Mouse (Mus musculus): ENCODE measurements around the gene 4930415O20Rik. TPM values are rescaled to one million over a fixed set of nuclear protein-coding genes. Genes with fewer than 3 reads are reported as not detected.

4930415O20Rik gene
- polyA plus RNA-seq (2015; fragmentation: Nextera tagmentation; extraction: Ambion mirVana), result not detected in 2 replicates

DNA sequence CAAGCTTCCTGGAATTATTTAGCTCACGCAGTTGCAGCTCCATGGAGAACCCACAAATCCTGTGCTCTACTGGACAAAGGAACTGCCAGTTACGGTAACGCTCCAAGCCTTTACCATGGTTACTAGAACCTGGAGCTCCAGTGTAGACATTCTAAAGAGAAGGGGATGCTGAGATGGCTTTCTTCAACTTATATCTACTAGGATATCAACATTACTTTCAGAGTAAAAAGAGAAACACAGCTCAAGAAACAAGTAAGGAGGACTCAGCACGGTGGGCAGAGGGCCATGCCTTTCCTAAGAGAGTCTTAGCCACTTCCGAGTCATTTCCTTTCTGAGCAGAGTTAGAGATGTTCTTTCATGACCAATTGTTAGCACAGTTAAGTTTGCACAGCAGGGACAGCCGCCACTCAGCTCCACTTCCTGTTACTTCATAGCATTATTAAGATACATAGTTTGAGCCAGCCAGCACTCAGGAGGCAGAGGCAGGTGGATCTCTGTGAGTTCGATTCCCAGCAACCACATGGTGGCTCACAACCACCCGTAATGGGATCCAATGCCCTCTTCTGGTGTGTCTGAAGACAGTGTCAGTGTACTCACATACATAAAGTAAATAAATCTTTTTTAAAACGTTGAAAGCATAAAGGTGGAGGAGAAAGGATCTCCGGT is at the start of gene 4930415O20Rik, which contains the start of gene Ccnt1:
Gene 4930415O20Rik, plus strand, starts transcription at position 132 of the 666 bp plus-strand sequence.
Gene Ccnt1, minus strand, starts transcription at position 51 of the 666 bp plus-strand sequence.
- no peaks in the 10 kb centered on the region for H3K36me3 ChIP-seq (ENCODE audit: control insufficient read depth, insufficient read depth, low read length)
- ATAC-seq, result no peak
- no peak within 1 kb of the TSS for H3K4me3 ChIP-seq (ENCODE audit: low read depth, low read length)
- H3K4me2 ChIP-seq (ENCODE audit: low read length), result no peak within 1 kb of the TSS
- H3K27ac ChIP-seq (ENCODE audit: low read length), result no peak within 1 kb of the TSS
- 85% methylated on average over 10 of the region's 10 CpGs for WGBS
- no peaks in the 10 kb centered on the region for H3K9me3 ChIP-seq (replicated peaks; ENCODE audit: control insufficient read depth, low read length, poor library complexity, severe bottlenecking)
- H3K4me1 ChIP-seq (ENCODE audit: control insufficient read depth, insufficient read depth, low read length), result peaks cover 12% of the 10 kb centered on the region
- no peaks in the 10 kb centered on the region for H3K27me3 ChIP-seq (ENCODE audit: control insufficient read depth, insufficient read depth, low read depth, low read length)
- H3K9ac ChIP-seq (ENCODE audit: low read depth, low read length), result no peak within 1 kb of the TSS

DNA sequence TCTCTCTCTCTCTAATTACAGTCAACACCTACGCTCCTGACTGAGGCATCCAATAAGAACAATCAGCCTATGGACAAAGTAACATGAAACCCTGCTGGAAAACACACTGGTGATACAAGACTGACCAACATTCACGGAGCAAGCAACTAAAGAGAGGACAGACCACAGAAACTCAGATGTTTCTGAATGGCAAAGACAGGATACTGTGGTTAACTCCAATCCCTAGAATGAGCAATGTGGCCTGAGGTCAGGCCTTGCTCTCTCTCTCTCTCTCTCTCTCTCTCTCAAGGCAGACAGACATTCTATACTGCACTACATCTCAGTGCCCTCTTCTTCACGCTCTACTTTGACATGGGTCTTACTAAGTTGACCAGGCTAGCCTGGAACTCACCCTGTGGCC is 49.6 kb upstream of the 4930415O20Rik start:
- Histone ChIP-seq H3K36me3 (ENCODE audit: control insufficient read depth, insufficient read depth, low read length) (peaks cover 45% of the 10 kb centered on the region), H3K27me3 (ENCODE audit: control insufficient read depth, insufficient read depth, low read depth, low read length) (no peaks in the 10 kb centered on the region), H3K27ac (ENCODE audit: low read length) (no peak overlapping the region), H3K9ac (ENCODE audit: low read depth, low read length) (no peak overlapping the region), H3K4me3 (ENCODE audit: low read depth, low read length) (no peak overlapping the region), H3K4me2 (ENCODE audit: low read length) (no peak overlapping the region), H3K4me1 (ENCODE audit: control insufficient read depth, insufficient read depth, low read length) (no peaks in the 10 kb centered on the region), H3K9me3 (replicated peaks; ENCODE audit: control insufficient read depth, low read length, poor library complexity, severe bottlenecking) (no peaks in the 10 kb centered on the region)
- ATAC-seq, result no peak
- WGBS, result 94% methylated on average over 3 of the region's 3 CpGs

DNA sequence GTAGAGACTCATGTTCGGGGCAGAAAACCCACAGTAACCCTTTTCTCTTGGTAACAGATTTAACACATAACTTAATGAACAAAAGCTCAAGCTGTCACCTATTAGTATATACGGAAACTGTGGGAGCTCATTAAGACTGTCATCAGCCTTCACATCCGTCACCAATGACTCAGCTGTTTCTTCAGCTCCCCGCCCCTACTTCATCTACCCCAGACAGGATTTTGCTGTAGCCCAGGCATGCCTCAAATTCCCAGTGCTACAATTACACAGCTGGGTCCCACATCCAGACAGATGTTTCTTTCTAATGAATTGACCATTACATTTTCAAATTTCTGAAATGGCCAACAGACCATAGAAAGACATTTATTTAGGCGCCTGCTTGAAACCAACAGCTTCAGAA is 44.7 kb upstream of the 4930415O20Rik start:
- no peak for ATAC-seq
- Histone ChIP-seq H3K36me3 (ENCODE audit: control insufficient read depth, insufficient read depth, low read length) (peaks cover 46% of the 10 kb centered on the region), H3K4me1 (ENCODE audit: control insufficient read depth, insufficient read depth, low read length) (peaks cover 2% of the 10 kb centered on the region; the same call in 1 of the 2 replicates), H3K9me3 (replicated peaks; ENCODE audit: control insufficient read depth, low read length, poor library complexity, severe bottlenecking) (no peaks in the 10 kb centered on the region), H3K27me3 (ENCODE audit: control insufficient read depth, insufficient read depth, low read depth, low read length) (no peaks in the 10 kb centered on the region), H3K27ac (ENCODE audit: low read length) (no peak overlapping the region), H3K4me2 (ENCODE audit: low read length) (no peak overlapping the region), H3K9ac (ENCODE audit: low read depth, low read length) (no peak overlapping the region), H3K4me3 (ENCODE audit: low read depth, low read length) (no peak overlapping the region)
- WGBS, result 79% methylated on average over 5 of the region's 5 CpGs

DNA sequence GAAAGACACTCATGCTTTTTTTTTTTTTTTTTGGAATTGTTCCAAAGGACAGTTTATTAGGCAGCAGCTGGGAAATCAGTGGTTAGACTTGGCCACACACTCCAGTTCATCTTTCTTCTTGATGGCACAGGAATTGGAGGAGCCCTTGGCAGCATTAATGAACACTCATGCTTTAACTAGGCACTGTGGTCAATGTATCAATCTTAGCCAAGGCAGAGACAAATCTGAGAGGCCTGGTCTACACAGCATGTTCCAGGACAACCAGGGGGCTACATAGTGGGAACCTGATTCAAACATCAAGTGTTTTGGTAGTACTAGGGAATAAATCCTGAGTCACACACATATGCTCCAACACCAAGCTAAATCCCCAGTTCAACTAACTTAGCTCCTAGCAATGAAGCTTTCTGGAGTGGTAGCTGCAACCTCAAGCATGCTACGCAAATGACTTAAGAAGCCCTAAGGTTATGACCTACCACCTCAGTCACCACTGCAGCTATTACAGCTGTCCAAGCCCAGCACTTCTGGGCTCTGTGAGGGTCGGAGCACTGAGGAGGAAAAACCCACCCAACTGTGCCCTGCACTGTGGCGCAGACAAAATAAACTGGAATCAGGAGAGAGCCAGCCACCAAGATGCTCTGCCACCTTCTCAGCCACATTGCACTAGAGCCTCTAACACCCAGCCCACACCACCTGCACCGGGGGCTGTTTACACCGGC is 43.6 kb upstream of the 4930415O20Rik start:
- Histone ChIP-seq H3K4me3 (ENCODE audit: low read depth, low read length) (no peak overlapping the region), H3K36me3 (ENCODE audit: control insufficient read depth, insufficient read depth, low read length) (peaks cover 43% of the 10 kb centered on the region), H3K9me3 (replicated peaks; ENCODE audit: control insufficient read depth, low read length, poor library complexity, severe bottlenecking) (no peaks in the 10 kb centered on the region), H3K27ac (ENCODE audit: low read length) (no peak overlapping the region), H3K4me1 (ENCODE audit: control insufficient read depth, insufficient read depth, low read length) (peaks cover 8% of the 10 kb centered on the region), H3K4me2 (ENCODE audit: low read length) (no peak overlapping the region), H3K9ac (ENCODE audit: low read depth, low read length) (no peak overlapping the region), H3K27me3 (ENCODE audit: control insufficient read depth, insufficient read depth, low read depth, low read length) (no peaks in the 10 kb centered on the region)
- no peak for ATAC-seq
- 96% methylated on average over 5 of the region's 5 CpGs for WGBS

DNA sequence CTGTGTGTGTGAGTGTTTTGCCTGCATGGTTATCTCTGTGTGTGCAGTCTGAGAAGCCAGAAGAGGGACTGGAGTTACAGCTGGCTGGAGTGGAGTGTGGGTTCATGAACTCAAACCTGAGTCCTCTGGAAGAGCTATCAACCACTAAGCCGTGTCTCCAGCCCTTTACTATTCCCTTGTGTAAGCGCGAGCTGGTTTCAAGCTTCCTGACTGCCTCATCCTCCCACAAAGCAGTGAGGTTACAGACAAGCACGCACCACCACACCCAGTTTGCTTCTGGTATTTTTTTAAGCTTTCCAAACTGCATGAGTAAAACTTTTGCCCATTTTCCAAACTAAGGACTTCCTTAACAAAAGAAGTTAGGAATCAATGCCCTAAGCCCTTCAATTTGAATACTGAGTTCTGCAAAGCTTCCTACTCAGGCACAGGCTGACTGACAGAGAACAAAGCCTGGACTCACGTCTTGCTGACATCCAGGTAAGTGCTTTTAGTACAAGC is 42.7 kb upstream of the 4930415O20Rik start:
- Histone ChIP-seq H3K4me3 (ENCODE audit: low read depth, low read length) (no peak overlapping the region), H3K4me2 (ENCODE audit: low read length) (no peak overlapping the region), H3K27me3 (ENCODE audit: control insufficient read depth, insufficient read depth, low read depth, low read length) (no peaks in the 10 kb centered on the region), H3K36me3 (ENCODE audit: control insufficient read depth, insufficient read depth, low read length) (peaks cover 34% of the 10 kb centered on the region), H3K9me3 (replicated peaks; ENCODE audit: control insufficient read depth, low read length, poor library complexity, severe bottlenecking) (no peaks in the 10 kb centered on the region), H3K4me1 (ENCODE audit: control insufficient read depth, insufficient read depth, low read length) (peaks cover 16% of the 10 kb centered on the region), H3K27ac (ENCODE audit: low read length) (no peak overlapping the region), H3K9ac (ENCODE audit: low read depth, low read length) (no peak overlapping the region)
- WGBS, result 91% methylated on average over 5 of the region's 5 CpGs
- ATAC-seq, result no peak

DNA sequence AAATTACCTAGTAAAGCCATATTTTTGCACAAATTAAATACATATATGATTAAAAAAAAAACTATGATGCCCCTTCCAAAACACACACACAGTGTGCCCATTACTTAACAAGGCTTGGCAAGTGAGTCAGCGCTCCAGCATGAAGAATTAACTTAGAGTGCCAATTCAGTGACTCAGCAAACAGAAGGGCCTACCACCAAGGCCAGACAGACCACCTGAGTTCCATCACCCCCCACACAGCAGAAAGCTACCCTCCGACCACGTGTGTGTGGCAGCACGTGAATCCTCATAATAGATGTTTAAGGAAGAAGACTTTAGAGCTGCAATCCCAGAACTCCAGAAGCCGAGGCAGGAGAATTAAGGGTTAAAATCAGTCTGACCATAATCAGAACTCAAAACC is 38.5 kb upstream of the 4930415O20Rik start:
- Histone ChIP-seq H3K27me3 (ENCODE audit: control insufficient read depth, insufficient read depth, low read depth, low read length) (no peaks in the 10 kb centered on the region), H3K27ac (ENCODE audit: low read length) (no peak overlapping the region), H3K9ac (ENCODE audit: low read depth, low read length) (peak overlapping the region; percentile 39), H3K36me3 (ENCODE audit: control insufficient read depth, insufficient read depth, low read length) (peaks cover 19% of the 10 kb centered on the region), H3K4me3 (ENCODE audit: low read depth, low read length) (peak overlapping the region; percentile 82), H3K4me1 (ENCODE audit: control insufficient read depth, insufficient read depth, low read length) (peaks cover 20% of the 10 kb centered on the region), H3K9me3 (replicated peaks; ENCODE audit: control insufficient read depth, low read length, poor library complexity, severe bottlenecking) (no peaks in the 10 kb centered on the region), H3K4me2 (ENCODE audit: low read length) (peak overlapping the region; percentile 82)
- ATAC-seq, result no peak
- WGBS, result 42% methylated on average over 5 of the region's 5 CpGs

DNA sequence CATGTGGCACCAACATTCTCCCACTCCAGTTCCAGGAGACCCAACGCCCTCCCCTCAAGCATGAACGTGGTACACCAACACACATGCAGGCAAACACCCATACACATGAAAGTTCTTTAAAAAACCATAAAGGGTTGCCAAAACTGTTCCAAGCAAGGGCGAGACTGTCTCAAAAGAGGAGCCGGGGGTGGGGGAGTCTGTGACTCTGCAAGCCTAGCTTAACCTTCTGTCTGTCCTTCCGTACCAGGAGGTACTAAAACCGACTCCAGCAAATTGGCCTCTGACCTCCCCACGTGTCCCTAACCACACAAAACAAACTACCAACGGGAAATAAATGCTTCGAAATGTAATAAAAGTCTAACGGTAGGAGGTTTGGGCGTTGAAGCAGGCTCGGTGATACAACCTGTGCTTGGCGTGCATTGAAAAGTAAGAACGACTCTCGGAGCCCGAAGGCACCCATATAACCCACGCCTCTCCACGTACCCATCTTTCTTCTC is 37.7 kb upstream of the 4930415O20Rik start:
- WGBS, result under 1% methylated on average over 18 of the region's 18 CpGs
- peak overlapping the region; percentile 99 for H3K27ac ChIP-seq (ENCODE audit: low read length)

DNA sequence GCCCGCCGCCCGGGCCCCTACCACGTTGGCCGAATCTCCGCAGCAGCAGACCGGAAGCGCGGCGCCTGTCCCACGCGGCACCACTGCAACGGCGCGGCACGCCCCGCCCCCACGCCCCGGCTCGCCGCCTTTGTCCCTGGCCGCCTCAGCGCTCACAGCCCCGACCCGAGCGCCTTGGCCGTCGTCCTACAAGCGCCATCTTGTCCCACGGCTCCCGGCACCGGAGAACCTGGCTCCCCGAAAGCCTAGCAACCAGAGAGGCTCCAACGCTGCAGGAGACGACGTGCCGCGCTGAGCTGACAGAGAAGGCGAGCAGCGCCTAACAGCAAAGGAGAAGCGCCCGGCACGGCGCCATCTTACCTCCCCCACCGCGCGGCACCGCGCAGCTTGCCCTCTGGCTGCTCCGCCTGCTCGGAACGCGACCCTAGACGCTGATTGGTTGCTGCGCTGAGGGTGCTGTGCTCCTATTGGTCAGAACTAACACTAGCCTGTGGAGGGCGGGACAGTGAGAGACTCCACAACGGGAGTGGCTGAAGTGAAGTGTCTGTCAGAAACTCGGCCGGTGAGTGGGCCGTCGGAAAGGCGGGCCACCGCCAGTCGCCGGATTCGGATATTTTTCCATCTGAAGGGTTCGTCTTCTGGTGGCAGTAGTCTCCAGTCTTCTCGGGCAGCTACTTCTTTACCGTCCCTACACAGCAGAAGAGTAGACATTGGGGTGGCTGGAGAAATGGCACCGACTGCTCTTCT is 36.8 kb upstream of the 4930415O20Rik start, which contains the start of gene Kansl2:
Gene Kansl2, minus strand, starts transcription at position 384 of the 747 bp plus-strand sequence.
- Histone ChIP-seq H3K9ac (ENCODE audit: low read depth, low read length) (peak within 1 kb of the TSS; percentile 94), H3K4me3 (ENCODE audit: low read depth, low read length) (peak within 1 kb of the TSS; percentile 82), H3K9me3 (replicated peaks; ENCODE audit: control insufficient read depth, low read length, poor library complexity, severe bottlenecking) (no peaks in the 10 kb centered on the region), H3K27me3 (ENCODE audit: control insufficient read depth, insufficient read depth, low read depth, low read length) (no peaks in the 10 kb centered on the region), H3K4me1 (ENCODE audit: control insufficient read depth, insufficient read depth, low read length) (peaks cover 20% of the 10 kb centered on the region), H3K27ac (ENCODE audit: low read length) (peak within 1 kb of the TSS; percentile 99), H3K36me3 (ENCODE audit: control insufficient read depth, insufficient read depth, low read length) (peaks cover 15% of the 10 kb centered on the region), H3K4me2 (ENCODE audit: low read length) (peak within 1 kb of the TSS; percentile 82)
- peak; percentile 100 for ATAC-seq
- WGBS, result under 1% methylated on average over 56 of the region's 70 CpGs

More for the DNA sequence above, 37.7 kb upstream of the 4930415O20Rik start:
- H3K27me3 ChIP-seq (ENCODE audit: control insufficient read depth, insufficient read depth, low read depth, low read length), result no peaks in the 10 kb centered on the region
- ATAC-seq, result no peak
- H3K36me3 ChIP-seq (ENCODE audit: control insufficient read depth, insufficient read depth, low read length), result peaks cover 15% of the 10 kb centered on the region
- H3K4me3 ChIP-seq (ENCODE audit: low read depth, low read length), result peak overlapping the region; percentile 82
- peak overlapping the region; percentile 94 for H3K9ac ChIP-seq (ENCODE audit: low read depth, low read length)
- peak overlapping the region; percentile 82 for H3K4me2 ChIP-seq (ENCODE audit: low read length)
- H3K4me1 ChIP-seq (ENCODE audit: control insufficient read depth, insufficient read depth, low read length), result peaks cover 20% of the 10 kb centered on the region
- H3K9me3 ChIP-seq (replicated peaks; ENCODE audit: control insufficient read depth, low read length, poor library complexity, severe bottlenecking), result no peaks in the 10 kb centered on the region
